In genomic region chr10:121225636-121226035, GRCm38 (mm10) we compare ENCODE assay signal across 15 mouse cellular contexts.
A peak's percentile ranks its signal among the peaks of the same experiment; 100 is the strongest.
DNase-seq lines count a peak whose midpoint lies in the region; ATAC-seq and TF ChIP-seq lines count a peak whose summit lies in the region.
"Had no signal": no experiment of that assay in that cellular context is flagged by ENCODE, and none has a peak within 500 bp of the region (broad histone marks: within the 10 kb centered on the region; RNA-seq: fewer than 3 reads in every experiment).

No protein-coding gene starts in this region.

- no peaks in the 10 kb centered on the region for H3K9me3 ChIP-seq in liver, postnatal 0 days (ENCODE audit: low read length)
- peaks cover 2% of the 10 kb centered on the region for H3K9me3 ChIP-seq in liver, embryonic 12.5 days (replicated peaks)
- peaks cover 2% of the 10 kb centered on the region for H3K9me3 ChIP-seq in CH12.LX (replicated peaks; ENCODE audit: low read length)
- H3K9me3 ChIP-seq: limb, embryonic 10.5 days had no signal

- no peaks in the 10 kb centered on the region for H3K79me2 ChIP-seq in heart, adult 2 months (replicated peaks; ENCODE audit: control insufficient read depth, insufficient read depth, low read length)
- H3K79me2 ChIP-seq in CH12.LX (replicated peaks; ENCODE audit: control insufficient read depth, extremely low read depth, insufficient read depth, poor library complexity, severe bottlenecking), result no peaks in the 10 kb centered on the region

- H3K4me1 ChIP-seq in heart, adult 2 months (ENCODE audit: control insufficient read depth, insufficient read depth, low read length), result no peaks in the 10 kb centered on the region
- H3K4me1 ChIP-seq in liver, postnatal 0 days (ENCODE audit: insufficient read depth), result no peaks in the 10 kb centered on the region
- no peaks in the 10 kb centered on the region for H3K4me1 ChIP-seq in liver, embryonic 12.5 days
- H3K4me1 ChIP-seq in CH12.LX (ENCODE audit: control insufficient read depth in 1 of 2, insufficient read depth in 2 of 2), result no peaks in the 10 kb centered on the region

- H3K4me3 ChIP-seq in heart, adult 2 months, result no peak overlapping the region
- H3K4me3 ChIP-seq in liver, postnatal 0 days (ENCODE audit: low read depth, low read length), result no peak overlapping the region
- H3K4me3 ChIP-seq in liver, embryonic 12.5 days, result no peak overlapping the region
- no peak overlapping the region for H3K4me3 ChIP-seq in CH12.LX (replicated peaks in 1 of 3; ENCODE audit: low read depth in 2 of 3, low read length in 2 of 3, poor library complexity in 1 of 3)
- H3K4me3 ChIP-seq: embryonic facial prominence, embryonic 10.5 days; kidney, embryonic 15.5 days; limb, embryonic 10.5 days had no signal

- no peak for TF ChIP-seq EP300 in heart, adult 2 months (IDR thresholded peaks at IDR 0.05; ENCODE audit: insufficient read depth, low read depth, low read length)
- TF ChIP-seq EP300 in liver, postnatal 0 days (IDR thresholded peaks at IDR 0.05; ENCODE audit: low read depth), result no peak
- no peak for TF ChIP-seq EP300 in CH12.LX (IDR thresholded peaks at IDR 0.05; ENCODE audit: low read length)

- no peak overlapping the region for H3K27ac ChIP-seq in heart, adult 2 months
- no peak overlapping the region for H3K27ac ChIP-seq in liver, postnatal 0 days (ENCODE audit: low read depth)
- H3K27ac ChIP-seq in liver, embryonic 12.5 days, result no peak overlapping the region
- no peak overlapping the region for H3K27ac ChIP-seq in CH12.LX (ENCODE audit: insufficient read depth, low read depth)
- H3K27ac ChIP-seq: embryonic facial prominence, embryonic 10.5 days; hindbrain, embryonic 14.5 days; kidney, embryonic 15.5 days; limb, embryonic 10.5 days had no signal

- no peak for TF ChIP-seq POLR2A in heart, adult 2 months (IDR thresholded peaks at IDR 0.05; ENCODE audit: insufficient read depth, low read depth, low read length)
- TF ChIP-seq POLR2A in CH12.LX (IDR thresholded peaks at IDR 0.05; ENCODE audit: low read depth, low read length), result no peak
- no peak for TF ChIP-seq POLR2A in brain, embryonic 14.5 days (IDR thresholded peaks at IDR 0.05; ENCODE audit: borderline replicate concordance, extremely low read depth, insufficient read depth, insufficient read length, poor library complexity, severe bottlenecking)

- DNase-seq in heart, adult 2 months, result no peak
- no peak for DNase-seq in heart, postnatal 10 days
- DNase-seq in liver, postnatal 0 days, result no peak
- no peak for DNase-seq in CH12.LX (ENCODE audit: extremely low read depth)
- peak; percentile 25 for DNase-seq in brain, embryonic 14.5 days (ENCODE audit: low read depth)
- DNase-seq in frontal cortex, adult 2 months (ENCODE audit: extremely low spot score in 1 of 2, low spot score in 1 of 2), result no peak
- DNase-seq: cerebellum, adult 2 months; lung, postnatal 14 days; thymus, postnatal 14 days had no signal

- peak; percentile 18 for TF ChIP-seq RAD21 in CH12.LX (IDR thresholded peaks at IDR 0.05; ENCODE audit: low read depth, low read length)

- intact Hi-C loops in heart, adult 2 months (cut with DNase I), result no loop called here
- intact Hi-C loops in heart, postnatal 10 days (cut with DNase I), result no loop called here

- peak; percentile 39 for TF ChIP-seq CTCF in heart, adult 2 months (IDR thresholded peaks at IDR 0.05)
- TF ChIP-seq CTCF in liver, postnatal 0 days (IDR thresholded peaks at IDR 0.05; ENCODE audit: low read depth), result peak; percentile 45
- peak in 1 of 2 experiments; percentile 35; a peak in 2 of 4 replicates for TF ChIP-seq CTCF in CH12.LX (conservative IDR thresholded peaks at IDR 0.05 in 1 of 2, IDR thresholded peaks at IDR 0.05 in 1 of 2; ENCODE audit: low read depth in 2 of 2, low read length in 2 of 2)
- TF ChIP-seq CTCF in brain, embryonic 14.5 days (IDR thresholded peaks at IDR 0.05; ENCODE audit: borderline replicate concordance, extremely low read depth, insufficient read depth, insufficient read length), result no peak

- no peak for ATAC-seq in liver, postnatal 0 days
- no peak for ATAC-seq in liver, embryonic 12.5 days
- ATAC-seq: activated CD4-positive, CD25-positive, alpha-beta regulatory T cell, adult 4 months had no signal

- no peak overlapping the region for H3K4me2 ChIP-seq in liver, postnatal 0 days (ENCODE audit: low read depth, low read length)
- no peak overlapping the region for H3K4me2 ChIP-seq in liver, embryonic 12.5 days
- no peak overlapping the region for H3K4me2 ChIP-seq in CH12.LX (ENCODE audit: insufficient read depth, low read depth, poor library complexity, severe bottlenecking)
- H3K4me2 ChIP-seq: hindbrain, embryonic 14.5 days; kidney, embryonic 15.5 days had no signal

- no peaks in the 10 kb centered on the region for H3K36me3 ChIP-seq in heart, adult 2 months (ENCODE audit: control insufficient read depth, insufficient read depth, low read length)
- no peaks in the 10 kb centered on the region for H3K36me3 ChIP-seq in liver, postnatal 0 days (replicated peaks; ENCODE audit: insufficient read depth, low read length)
- no peaks in the 10 kb centered on the region for H3K36me3 ChIP-seq in liver, embryonic 12.5 days
- H3K36me3 ChIP-seq in CH12.LX (replicated peaks in 1 of 2; ENCODE audit: control insufficient read depth in 1 of 2, insufficient read depth in 1 of 2, low read length in 1 of 2), result no peaks in the 10 kb centered on the region
- H3K36me3 ChIP-seq: embryonic facial prominence, embryonic 10.5 days; kidney, embryonic 15.5 days; limb, embryonic 10.5 days had no signal

- H3K27me3 ChIP-seq in heart, adult 2 months (ENCODE audit: control insufficient read depth, insufficient read depth, low read length), result no peaks in the 10 kb centered on the region
- H3K27me3 ChIP-seq in liver, postnatal 0 days (ENCODE audit: insufficient read depth, low read length), result no peaks in the 10 kb centered on the region
- no peaks in the 10 kb centered on the region for H3K27me3 ChIP-seq in liver, embryonic 12.5 days (replicated peaks)
- no peaks in the 10 kb centered on the region for H3K27me3 ChIP-seq in CH12.LX (replicated peaks)
- H3K27me3 ChIP-seq: kidney, embryonic 15.5 days had no signal

- 85% methylated on average over 6 of the region's 6 CpGs for WGBS in heart, adult 2 months
- 70% methylated on average over 6 of the region's 6 CpGs for WGBS in liver, postnatal 0 days (ENCODE audit: insufficient replicate concordance)
- WGBS in liver, embryonic 12.5 days (ENCODE audit: insufficient replicate concordance), result 69% methylated on average over 6 of the region's 6 CpGs

- dilution Hi-C loops in CH12.LX (cut with MboI; ENCODE audit: extremely low pct_ligation_motif_present, extremely low pct_unique_long_range_greater_than_20kb, low sequenced_read_pairs), result no loop called here

- no peak overlapping the region for H3K9ac ChIP-seq in heart, adult 2 months (ENCODE audit: low read depth, low read length)
- no peak overlapping the region for H3K9ac ChIP-seq in liver, postnatal 0 days (replicated peaks)
- H3K9ac ChIP-seq in liver, embryonic 12.5 days, result no peak overlapping the region
- no peak overlapping the region for H3K9ac ChIP-seq in CH12.LX (ENCODE audit: insufficient read depth, low read depth)
- H3K9ac ChIP-seq: hindbrain, embryonic 14.5 days; kidney, embryonic 15.5 days had no signal

- in situ Hi-C loops in CH12.LX (cut with MboI; ENCODE audit: low pct_ligation_motif_present, low pct_unique_long_range_greater_than_20kb, low sequenced_read_pairs), result no loop called here

TF ChIP-seq in CH12.LX, 34 proteins besides CTCF, POLR2A, EP300 and RAD21:
- TF ChIP-seq KAT2A (IDR thresholded peaks at IDR 0.05; ENCODE audit: insufficient replicate concordance, low read length), result no peak
- no peak for TF ChIP-seq TBP (conservative IDR thresholded peaks at IDR 0.05; ENCODE audit: low read depth, low read length)
- TF ChIP-seq RCOR1 (conservative IDR thresholded peaks at IDR 0.05; ENCODE audit: low read depth, low read length), result no peak
- TF ChIP-seq PAX5 (IDR thresholded peaks at IDR 0.05; ENCODE audit: low read length), result no peak
- no peak for TF ChIP-seq NRF1 (IDR thresholded peaks at IDR 0.05; ENCODE audit: low read depth, low read length)
- no peak for TF ChIP-seq E2F4 (IDR thresholded peaks at IDR 0.05; ENCODE audit: insufficient replicate concordance, low read depth, low read length)
- no peak for TF ChIP-seq HCFC1 (IDR thresholded peaks at IDR 0.05; ENCODE audit: low read depth, low read length)
- no peak for TF ChIP-seq SIN3A (IDR thresholded peaks at IDR 0.05; ENCODE audit: low read length)
- TF ChIP-seq USF2 (conservative IDR thresholded peaks at IDR 0.05; ENCODE audit: low read depth, low read length), result no peak
- no peak for TF ChIP-seq MAX (IDR thresholded peaks at IDR 0.05; ENCODE audit: low read length)
- no peak for TF ChIP-seq ELF1 (IDR thresholded peaks at IDR 0.05; ENCODE audit: low read depth, low read length)
- TF ChIP-seq USF1 (IDR thresholded peaks at IDR 0.05; ENCODE audit: low read depth, low read length), result no peak
- TF ChIP-seq CHD1 (IDR thresholded peaks at IDR 0.05; ENCODE audit: low read depth, low read length), result no peak
- no peak for TF ChIP-seq ETS1 (conservative IDR thresholded peaks at IDR 0.05; ENCODE audit: low read depth, low read length)
- no peak for TF ChIP-seq SMC3 (IDR thresholded peaks at IDR 0.05; ENCODE audit: low read depth, low read length)
- TF ChIP-seq ZKSCAN1 (IDR thresholded peaks at IDR 0.05; ENCODE audit: borderline replicate concordance, low read depth, low read length), result no peak
- no peak for TF ChIP-seq NELFE (IDR thresholded peaks at IDR 0.05; ENCODE audit: low read depth, low read length)
